Mouse (Mus musculus) lung, adult 18-20 months (tissue): ENCODE results near the gene Cnot6.

ENCODE experiments used
- DNase-seq, 2 experiments: peaks; one replicate each; pipeline ENCODE4 v3.0.0; 2022; ENCODE audit warnings: mixed read lengths in 2 of 2

Gene Cnot6

DNA sequence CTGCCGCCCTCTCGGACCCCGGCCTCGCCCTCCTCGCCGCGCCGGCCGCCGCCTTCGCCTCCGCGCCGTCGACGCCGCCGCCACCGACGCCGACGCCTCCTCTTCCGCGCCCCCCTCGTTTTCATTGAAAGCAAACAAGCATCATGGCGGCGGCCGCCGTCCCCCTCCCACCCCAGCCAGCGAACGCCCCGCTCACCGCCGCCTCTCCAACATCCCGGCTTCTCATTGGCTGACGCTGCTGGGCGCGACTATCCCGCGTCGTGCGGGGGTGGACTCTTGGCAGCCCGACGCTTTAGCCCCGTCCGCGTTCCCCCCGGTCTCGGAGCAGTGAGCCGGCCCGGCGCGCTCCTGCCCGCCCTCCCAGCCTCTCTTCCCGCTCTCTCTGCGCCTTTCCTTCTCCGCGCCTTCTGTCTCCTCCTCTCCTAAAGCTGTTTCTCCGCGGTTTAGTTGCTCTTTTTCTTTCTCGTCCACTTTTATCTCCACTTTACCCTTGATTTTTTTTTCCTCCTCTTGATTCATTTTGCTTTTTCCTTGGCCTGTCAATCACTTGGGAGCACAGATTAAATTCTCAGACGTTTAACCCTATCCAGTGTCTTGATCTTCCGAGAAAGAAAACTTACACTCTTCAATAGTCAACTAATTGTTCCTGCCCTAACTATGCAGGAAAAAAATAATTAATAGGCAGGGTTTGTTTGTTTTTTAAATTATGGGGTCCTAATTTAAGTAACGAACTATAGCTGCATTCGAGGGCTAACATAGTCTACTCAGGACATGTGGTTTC is at the start of gene Cnot6:
Cnot6 (minus strand) TSS at position 169 of the 781 bp plus-strand sequence.
- DNase-seq = peak; percentile 98

DNA sequence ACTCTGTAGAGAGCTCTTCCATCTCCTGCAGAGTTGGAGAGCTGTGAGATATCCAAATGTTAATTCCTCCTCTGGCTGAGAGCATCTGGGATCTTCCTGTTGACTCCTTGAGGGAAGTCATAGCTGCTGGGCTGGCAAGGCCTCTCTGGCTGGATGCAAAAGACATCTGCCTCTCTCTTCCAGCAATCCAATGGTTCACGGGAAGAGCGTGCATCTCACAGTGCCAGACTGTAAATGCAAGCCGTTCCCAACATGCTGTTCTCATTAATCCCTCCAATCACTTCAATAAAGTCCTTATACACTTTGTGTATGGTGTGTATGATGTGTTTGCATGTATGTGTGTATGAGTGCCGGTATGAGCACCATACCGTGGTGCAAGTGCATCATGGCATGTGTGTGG is 48.6 kb upstream of the Cnot6 start:
- no peak for DNase-seq

DNA sequence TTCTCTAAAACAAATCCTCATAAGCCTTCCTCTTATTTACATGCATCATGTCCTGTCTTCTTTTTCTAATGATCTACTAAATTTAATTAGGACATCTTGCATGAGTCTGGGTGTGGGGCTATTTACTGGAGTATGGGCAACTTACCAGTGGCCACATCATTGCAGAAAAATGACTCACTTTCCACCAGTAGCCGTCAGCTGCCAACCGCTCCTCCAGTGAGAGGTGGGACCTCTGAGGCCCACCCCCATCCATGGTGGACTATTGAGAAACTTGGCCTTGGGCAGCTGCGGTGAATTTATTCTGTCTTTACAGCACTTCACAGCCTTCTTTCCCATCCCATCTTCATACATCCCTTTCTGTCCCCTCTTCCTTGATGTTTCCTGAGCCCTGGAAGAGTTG is 45.6 kb upstream of the Cnot6 start:
- DNase-seq = no peak

DNA sequence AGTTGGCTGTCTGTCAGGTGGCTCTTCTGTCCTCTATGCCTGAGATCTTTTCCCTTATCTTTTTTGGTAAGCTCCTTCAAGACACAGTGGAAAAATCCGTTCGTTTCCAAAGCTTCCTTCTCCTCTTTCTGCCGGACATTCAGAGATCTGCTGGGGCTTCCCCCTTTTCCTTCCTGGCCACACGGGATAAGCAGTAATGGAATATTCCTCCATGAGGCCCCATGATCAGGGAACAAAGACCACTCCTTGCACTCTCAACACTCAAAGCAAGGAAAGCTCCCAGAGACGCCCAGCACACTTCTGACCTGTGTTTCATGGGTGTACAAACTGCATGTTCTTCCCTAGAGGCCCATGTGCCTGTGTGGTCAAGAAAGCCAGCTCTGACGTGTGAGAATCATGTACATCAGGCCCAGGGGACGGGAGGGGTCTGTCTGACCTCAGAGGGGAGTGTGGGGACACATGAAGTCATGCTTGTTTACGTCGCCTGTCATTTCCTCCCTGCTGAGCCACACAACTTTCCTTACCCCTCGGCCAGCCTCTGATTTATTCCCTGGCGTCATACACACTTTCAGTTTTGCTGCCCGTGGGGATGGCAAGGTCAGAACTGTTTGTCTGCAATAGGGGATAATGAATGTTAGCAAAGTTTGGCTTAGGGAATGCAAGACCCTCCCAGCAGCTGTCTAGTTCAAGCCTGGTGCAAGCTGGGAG is 42.6 kb upstream of the Cnot6 start:
- peak; percentile 50 to 68 for DNase-seq

DNA sequence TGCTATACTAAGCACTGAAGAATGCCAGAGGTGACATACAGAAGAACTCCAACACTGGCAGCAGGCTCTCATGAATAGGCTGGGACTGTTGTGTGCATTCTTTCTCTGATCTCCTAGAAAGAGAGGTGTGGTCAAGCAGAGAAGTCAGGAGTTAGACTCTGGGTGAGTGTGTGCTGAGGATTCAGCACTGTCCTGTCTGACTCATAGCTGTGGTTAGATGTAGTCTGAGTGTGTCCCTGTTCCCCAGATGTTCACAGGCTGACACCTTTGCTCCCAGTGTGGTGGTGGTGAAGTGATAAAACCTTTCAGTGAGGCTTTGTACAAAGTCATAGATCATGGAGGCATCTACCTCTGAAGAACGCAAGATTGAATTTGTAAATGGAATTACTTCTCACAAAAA is 34.2 kb upstream of the Cnot6 start:
- no peak for DNase-seq

DNA sequence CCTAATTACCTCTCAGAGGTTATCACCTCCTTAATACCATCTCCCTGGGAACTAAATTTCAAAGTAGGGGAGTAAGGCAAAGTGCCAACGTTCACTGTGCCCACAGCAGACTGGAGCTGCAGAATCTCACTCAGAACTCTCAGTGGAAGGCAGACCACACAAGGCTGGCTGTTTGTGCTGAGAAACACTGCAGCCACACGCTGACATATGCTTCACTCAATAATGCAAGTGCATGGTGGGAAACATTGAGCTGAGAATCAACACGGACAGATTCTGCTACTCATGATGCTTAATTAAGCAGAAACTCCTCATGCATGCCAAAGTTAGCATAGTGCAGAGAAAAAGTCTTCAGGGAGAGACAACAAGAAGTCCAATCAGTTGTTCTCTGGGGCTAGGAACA is 33.3 kb upstream of the Cnot6 start:
- no peak for DNase-seq

DNA sequence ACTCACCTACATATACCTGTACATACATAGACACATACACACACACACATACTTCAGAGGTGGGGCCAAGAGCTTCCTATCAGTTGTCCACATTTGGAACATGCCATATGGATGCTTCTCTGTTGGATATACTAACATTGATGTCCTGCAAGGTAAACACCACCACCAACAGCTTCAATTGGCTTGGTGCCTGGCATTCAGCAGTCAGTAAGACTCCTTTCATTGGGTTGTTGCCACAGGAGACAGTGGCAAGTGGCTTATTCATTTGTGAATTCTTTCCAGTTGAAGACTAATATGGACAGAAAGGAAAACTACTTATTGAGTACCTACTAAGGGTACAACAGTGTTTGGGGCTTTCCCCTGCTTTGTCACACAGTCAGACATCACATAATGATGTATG is 32.5 kb upstream of the Cnot6 start:
- DNase-seq = no peak

DNA sequence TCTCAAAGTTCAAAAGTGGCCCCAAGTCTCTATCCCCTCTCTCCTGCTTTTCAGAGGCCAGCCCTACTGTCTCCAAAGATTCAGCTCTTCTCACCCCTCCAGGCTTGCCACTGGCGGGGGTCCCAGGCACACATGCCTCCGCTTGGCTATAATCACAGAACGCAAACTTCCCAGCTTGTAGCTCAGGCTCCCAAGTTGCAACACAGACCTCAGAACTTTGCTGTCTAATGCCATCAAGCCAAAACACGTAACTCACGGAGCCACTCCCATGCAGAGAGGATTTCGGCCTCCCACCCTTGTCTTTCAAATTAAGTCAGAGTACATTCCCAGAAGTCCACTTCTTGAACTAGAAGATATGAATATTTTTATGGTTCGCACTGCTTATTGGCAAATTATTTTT is 31.1 kb upstream of the Cnot6 start:
- DNase-seq = no peak

DNA sequence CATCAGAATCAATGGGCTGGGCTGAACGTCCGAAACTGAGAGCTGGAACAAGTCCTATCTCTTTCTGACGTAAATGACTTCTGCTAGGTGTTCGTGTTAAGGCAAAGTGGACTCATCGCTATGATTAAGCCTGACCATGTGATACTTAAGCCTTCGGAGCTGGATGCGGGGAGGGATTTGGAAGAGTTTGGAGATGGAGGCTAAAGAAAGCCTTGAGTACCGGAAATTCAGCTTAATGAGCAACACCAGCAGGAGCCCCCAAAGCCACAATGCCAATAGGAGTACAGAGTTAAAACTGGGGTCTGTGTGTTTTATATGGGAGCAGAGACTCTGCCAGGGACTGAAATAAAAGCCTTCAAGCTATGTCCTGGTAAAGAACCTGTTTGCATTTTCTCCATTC is 29.7 kb upstream of the Cnot6 start:
- no peak for DNase-seq

DNA sequence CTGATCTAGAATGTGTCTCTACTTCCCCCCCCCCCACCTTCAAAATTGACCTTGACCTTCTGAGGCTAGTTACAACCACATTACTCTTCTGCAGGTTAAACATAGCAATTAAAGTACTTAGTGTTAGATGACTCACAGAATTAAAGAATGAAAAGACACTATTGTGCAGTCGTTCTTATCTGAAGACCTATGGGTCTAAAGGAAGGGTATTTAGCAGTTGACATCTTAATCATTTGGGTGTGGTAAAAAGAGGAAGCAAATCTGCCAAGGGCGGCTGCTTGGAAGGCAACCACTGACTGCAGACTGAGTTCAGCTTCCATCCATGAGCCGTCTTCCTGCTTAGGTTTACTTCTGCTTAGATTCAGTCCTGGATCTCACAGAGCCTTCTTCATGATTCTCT is 27.3 kb upstream of the Cnot6 start:
- DNase-seq = no peak

DNA sequence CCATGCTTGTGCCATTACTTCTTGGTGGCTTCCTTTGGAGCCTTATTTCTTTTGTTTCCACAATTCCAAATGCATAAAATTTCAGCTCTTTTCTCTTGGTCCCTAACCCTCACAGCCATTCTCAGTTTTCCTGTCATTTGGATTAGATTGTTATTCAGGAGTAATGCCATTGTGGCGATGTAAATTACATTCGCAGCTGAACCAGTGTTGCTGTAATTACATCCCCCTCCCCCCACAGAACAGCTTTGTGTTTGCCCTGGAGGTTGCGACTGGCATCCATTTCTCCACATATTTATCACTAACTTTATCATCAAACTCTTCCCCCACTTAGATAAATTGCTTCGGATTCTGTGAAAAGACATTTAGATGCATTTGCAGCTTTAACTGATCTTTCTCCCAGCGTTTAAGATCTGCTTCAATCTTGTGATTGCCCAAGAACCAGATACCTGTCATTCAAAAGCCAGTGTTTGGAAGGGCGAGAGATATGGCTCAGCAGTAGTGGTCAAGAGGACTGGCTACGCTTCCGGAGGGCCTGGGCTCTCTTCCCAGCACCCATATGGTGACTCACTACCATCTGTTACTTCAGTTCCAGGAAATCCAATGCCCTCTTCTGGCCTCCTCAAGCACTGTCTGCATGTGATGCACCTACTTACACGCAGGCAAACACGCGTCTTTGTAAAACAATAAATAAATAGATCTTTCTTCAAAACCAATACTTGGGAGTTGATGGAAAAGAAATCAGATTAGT is 26.3 kb upstream of the Cnot6 start:
- DNase-seq = no peak

DNA sequence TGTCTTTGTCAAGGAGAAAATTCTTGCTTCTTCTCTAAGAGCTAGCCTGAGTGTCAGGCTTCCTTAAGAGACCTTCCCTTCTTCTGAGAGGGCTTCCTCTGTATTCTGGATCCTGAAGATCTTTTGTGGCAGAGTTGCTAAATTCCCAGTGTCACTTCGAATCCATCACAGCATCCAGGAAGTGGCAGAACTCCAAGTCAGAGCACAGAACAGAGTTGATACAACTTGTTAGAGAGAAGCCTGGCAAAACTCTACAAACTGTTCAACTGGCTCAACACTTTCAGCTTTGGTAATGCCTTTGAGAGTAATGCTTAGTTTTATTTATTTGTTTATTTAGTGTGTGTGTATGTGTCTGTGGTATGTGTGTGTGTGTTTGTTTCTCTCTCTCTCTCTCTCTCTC is 25.1 kb upstream of the Cnot6 start:
- no peak for DNase-seq

DNA sequence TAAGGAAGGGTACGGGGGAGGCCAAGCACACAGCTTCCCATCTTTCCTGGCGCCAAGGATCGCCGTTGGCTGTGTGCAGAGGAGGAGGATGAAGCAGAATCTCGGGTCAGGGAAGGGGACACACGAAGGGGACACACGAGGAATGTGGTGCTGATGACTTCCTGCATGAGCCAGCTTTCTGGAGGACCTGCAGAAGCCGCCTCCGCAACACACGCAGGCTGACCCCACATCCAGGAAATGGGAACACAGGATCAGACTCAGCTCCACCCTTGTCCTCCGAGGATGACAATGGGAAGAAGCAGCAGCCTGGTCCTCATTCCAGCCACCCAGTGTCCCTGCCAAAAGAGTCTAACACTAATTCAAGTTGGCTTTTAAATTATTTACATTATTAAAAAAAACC is 22.2 kb upstream of the Cnot6 start:
- peak; percentile 42 to 69 for DNase-seq

DNA sequence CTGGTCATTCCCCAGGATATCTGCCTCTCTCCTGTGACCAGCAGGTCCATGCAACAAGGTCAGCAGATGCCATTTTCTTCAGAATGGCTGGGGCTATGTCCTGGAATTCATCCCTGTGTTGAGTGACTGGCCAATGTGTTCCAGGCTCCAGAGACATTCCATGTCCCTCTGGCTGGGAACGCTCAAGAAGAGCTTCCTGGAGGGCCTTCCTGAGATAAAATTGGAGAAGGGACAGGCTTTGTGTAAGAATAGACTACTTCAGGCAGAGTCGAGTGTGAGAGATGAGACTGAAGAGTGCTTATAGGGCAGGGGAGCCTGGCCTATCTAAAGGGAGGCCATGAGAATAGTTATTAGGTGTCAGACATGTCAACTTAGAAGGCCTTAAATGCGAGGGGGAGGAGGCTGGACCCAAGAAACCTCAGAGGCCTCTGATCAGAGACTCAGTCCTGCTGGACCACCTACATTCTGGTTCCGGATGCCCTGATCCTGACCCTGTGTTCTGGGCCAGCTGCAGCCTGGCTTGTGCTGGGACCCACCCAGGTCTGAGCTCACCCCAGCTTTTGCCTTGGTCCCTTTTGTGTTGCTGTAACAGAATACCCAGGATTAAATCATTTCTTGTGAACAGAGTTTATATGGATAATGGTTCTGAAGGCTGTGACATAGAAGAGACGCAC is 17.9 kb upstream of the Cnot6 start:
- no peak for DNase-seq

DNA sequence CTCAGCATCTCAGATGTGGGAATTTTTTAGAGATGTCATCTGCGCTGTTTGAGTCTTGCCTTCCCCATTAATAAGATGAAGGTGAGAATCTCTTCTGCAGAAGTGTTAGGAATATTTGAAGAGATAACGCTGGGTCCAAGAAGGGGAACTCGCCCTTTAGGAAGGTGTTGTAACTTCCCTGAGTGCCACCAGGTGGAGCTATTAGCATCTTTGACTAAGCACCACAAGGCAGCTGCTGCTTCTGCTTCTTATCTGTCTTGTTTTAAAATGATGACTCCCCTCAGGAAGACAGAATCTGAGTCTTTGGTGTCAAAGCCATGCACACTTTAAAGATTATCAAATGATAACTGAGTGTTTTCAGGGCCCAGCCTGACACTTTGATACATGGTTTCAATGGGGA is 15.4 kb upstream of the Cnot6 start:
- peak; percentile 42 to 56 for DNase-seq

DNA sequence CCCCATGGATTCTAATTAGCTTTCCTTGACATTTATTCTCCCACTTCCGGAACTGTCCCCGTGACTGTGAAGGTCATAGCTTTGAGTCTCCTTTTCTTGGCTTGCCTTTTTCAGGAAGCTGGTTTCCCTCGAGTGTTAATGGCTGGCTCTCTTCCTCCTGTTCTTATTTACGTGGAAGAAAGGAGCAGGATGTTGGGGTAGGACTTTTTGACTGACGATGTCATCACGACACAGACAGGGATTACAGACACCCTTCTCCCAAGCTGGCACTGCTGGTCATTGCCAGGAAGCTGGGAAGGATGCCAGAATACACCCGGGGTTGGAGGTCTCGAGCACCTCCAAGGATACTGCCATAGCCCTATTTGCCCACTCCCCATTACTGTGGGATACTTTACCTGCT is 14.3 kb upstream of the Cnot6 start:
- no peak for DNase-seq

DNA sequence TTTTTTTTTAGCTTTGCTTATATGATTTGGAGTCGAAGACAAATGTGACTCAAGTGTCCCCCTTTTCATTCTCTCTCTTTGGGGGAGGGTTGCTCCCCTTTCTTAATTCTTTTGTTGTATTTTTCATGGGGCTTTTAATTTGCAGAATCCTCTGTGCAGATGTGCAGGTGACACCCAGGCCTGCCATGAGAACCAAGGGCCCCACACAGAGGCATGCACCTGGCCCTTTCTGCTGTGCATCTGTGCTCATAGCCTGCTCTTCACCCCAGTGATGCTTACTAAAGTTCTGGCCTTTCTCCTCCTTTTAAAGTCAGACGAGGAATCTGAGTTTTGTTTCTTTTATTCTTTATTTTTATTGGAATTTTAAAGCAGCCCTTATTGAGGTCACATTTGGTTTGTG is 12.2 kb upstream of the Cnot6 start:
- DNase-seq = no peak

DNA sequence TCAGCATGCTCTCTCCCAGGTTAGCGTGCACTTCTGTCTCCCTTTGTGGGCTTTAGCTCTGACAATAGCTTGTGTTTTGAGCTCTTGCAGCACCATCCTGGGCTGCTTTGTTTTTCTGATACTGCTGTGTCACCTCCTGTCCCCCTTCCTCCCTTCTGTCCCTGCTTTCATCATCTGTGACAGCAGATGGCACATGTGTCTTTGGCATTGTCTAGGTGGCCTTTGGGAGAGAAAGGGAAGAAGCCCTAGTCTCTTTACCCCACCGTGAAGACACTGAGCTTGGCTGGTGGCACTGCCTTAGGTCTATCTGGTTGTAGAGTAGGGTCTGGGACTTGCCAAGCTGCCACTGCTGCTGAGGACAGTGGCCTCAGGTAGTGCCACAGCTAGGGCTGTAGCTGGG is 10.8 kb upstream of the Cnot6 start:
- no peak for DNase-seq

DNA sequence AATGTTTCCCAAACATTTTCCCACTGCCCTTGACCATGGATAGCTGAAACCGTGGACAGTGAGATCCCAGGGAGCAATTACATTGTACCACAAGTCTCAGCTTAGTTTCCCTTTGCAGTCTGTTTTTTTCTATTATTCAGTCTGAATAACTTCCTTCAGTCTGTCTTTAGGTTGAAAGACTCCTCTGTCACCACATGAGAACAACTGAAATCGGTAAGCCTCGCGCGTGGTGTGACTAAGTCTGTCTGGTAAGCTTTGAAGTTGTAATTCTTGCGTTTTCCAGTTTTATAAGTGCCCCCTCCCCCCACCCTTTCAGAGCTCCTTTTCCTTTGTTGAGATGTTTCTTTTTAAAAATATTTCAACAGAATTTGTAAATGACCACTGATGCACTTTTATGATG is 10.2 kb upstream of the Cnot6 start:
- DNase-seq = no peak

DNA sequence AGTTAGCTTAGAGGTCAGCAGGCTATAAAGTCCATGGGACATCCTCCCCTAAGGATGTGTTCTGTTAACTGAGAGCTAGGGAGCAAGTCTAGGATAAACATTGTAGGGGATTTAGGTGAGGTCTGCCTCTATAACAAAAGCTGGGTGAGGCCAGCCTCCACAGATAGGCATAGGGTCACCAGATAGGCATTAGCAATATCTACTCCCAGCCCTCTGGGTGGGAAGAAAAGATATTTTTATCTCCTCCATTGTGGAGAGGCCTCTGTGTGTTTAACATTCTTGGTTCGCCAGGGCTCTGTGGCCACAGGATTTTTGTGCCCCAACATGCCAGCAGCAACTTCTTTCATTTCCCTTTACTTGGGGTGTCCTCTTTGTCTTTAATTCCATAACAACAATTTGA is 8.8 kb upstream of the Cnot6 start:
- no peak for DNase-seq

DNA sequence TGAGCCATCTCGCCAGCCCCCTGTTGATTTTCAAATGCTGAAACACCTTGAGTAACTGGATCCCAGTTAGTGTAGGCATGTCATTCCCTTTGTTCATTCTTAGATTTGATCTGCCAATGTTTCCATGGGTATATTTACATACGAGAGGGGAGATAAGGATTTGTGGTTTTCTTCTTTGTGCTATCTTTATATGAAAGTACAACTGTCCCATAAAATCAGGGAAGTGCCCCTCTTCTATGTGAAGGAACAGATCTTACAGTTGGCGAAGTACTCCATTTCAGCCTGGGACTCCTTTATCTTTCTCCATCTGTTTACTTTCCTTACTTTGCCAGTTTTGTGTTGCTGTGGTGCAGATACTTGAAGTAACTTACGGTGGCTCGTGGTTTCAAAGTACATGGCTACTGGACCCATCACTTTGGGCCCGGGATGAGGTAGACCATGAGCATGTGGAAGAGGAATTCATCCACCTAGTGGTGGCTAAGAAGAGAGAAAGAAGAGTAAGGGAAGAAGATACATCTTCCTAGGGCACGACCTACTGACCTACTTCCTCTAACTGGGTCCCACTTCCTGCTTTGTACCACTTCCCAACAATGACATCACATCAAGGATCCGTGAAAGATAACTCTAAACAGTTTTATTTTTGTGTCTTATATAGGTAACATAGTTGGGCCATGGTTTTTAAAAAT is 7.1 kb upstream of the Cnot6 start:
- no peak for DNase-seq
